Mouse (Mus musculus) B cell, adult (primary cell): ENCODE measurements around the gene Olfr689. TPM values are rescaled to one million over a fixed set of nuclear protein-coding genes. Genes with fewer than 3 reads are reported as not detected.

Experiments
- total RNA-seq: library from RNA; stranded (reverse); gene quantifications from 4 replicates; pipeline ENCODE4 v1.2.4, GENCODE M21; 2023; ENCODE audit not compliant: inconsistent age

Olfr689 gene
- total RNA-seq = not detected in 4 replicates

DNA sequence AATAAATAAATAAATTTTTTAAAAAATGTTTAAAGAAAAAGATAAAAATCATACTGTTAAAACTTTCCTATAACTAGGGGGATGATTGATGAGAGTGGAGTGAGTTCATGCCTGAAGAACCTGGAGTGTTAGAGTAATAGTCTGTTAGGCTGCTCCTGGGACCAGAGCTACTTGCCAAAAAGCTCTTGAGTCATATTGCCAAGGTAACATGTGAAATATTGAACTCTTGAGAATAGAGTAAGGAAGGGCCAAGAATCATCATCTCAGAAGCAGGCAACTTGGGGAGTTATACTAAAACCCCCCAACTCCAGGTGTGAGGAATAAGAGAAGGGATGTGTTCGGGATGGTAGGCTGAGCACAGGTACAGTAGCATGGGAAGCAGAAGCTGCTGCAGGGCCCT lies at the start of gene Olfr689:
Olfr689 (plus strand) TSS at position 301 of the 400 bp plus-strand sequence.

DNA sequence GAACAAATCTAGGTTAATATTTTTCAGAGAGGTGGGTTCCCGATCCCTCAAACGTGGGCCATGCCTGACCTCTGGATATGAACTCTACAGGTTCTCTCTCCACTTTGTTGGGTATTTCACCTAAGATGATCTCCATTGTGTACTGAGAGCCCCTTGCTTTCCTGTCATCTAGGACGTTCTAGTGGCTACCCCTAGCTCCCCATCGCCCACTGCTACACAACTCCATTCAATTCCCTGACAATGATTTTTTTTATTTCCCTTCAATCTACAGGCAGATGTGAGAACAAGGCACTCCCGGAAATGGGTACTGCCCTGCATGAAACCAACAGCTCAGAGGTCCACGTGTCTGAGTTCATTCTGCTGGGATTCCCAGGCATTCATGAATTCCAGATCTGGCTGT lies 23.2 kb upstream of the Olfr689 start, which contains the start of gene Olfr688:
Olfr688 (plus strand) TSS at position 301 of the 400 bp plus-strand sequence.

DNA sequence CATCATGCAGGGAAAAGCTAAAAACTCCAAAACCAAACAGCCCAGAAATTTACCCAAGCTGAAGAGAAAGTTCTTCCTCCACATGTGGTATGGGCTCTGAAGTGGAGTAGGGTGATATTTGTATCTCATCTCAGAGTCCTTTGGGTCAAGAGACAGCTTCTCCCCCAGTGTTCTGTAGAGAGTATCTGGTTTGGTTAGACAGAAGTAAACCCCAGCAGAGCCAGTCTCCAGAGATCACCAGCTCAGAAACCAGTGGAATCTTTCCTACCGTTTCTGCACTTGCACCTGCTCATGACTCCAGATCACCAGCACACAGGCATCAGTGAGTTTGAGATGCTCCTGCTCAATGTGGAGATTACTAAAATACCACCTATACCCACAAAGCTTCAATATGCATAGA lies 23.0 kb downstream of the Olfr689 start, which contains the start of gene Olfr690:
Olfr690 (minus strand) TSS at position 101 of the 400 bp plus-strand sequence.

DNA sequence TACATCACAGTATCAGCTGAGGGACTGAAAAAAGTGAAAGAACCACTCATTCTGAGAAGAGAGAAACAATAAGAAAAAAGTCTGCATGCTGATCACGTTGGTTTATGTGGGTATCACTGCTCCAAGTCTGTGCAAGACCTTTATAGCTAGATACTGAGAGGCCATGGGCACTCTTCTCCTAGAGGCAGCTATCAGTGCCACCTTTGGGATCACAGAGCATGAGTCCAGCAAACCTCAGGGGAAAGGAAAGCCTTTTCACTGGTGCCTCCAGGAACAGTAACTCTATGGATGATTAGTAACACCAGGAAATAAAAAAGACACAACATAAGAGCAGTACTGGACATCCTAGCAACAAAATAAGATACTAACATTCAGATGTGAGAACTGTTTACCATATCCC lies 31.2 kb downstream of the Olfr689 start, which contains the start of gene Olfr691:
Olfr691 (minus strand) TSS at position 101 of the 400 bp plus-strand sequence.

DNA sequence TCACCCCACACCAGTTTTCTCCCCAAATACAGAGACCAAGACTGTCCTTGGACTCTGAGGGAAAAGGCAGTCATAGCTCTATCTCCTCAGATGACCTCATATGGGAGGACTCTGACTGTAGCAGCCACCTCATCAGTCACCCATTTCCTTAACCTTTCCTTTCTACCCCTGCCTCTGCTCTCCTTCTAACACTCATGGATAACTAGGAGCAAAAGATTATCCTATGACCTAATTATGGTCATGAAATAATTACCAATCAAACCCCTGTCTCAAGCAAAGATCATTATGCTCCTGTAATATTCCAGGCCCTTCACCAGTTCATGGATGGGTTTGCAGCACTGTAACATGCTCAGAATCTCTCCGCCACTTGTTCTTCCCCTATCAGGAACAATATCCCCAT lies 57.0 kb downstream of the Olfr689 start, which contains the start of gene Olfr692:
Olfr692 (plus strand) TSS at position 301 of the 400 bp plus-strand sequence.

Other genes starting within 250 kb of the Olfr689 start
- not detected in 4 replicates for gene Olfr678, start 246.7 kb upstream of the Olfr689 start, total RNA-seq
- not detected in 4 replicates for gene Olfr679, start 230.0 kb upstream of the Olfr689 start, total RNA-seq
- gene Olfr680-ps1, start 218.3 kb upstream of the Olfr689 start, total RNA-seq = not detected in 4 replicates
- not detected in 4 replicates for gene Olfr681, start 194.3 kb upstream of the Olfr689 start, total RNA-seq
- gene Olfr683, start 164.2 kb upstream of the Olfr689 start, total RNA-seq = not detected in 4 replicates
- gene Olfr684, start 147.5 kb upstream of the Olfr689 start, total RNA-seq = not detected in 4 replicates
- not detected in 4 replicates for gene Olfr685, start 125.2 kb upstream of the Olfr689 start, total RNA-seq
- gene Olfr686, start 103.7 kb upstream of the Olfr689 start, total RNA-seq = not detected in 4 replicates
- gene Olfr688, start 23.1 kb upstream of the Olfr689 start, total RNA-seq = not detected in 4 replicates
- not detected in 4 replicates for gene Olfr690, start 22.9 kb downstream of the Olfr689 start, total RNA-seq
- gene Olfr691, start 31.1 kb downstream of the Olfr689 start, total RNA-seq = not detected in 4 replicates
- not detected in 4 replicates for gene Olfr692, start 57.1 kb downstream of the Olfr689 start, total RNA-seq
- not detected in 4 replicates for gene Gm5901, start 63.9 kb downstream of the Olfr689 start, total RNA-seq
- gene Fam160a2, start 88.9 kb downstream of the Olfr689 start, total RNA-seq = 35.9 to 50.1 TPM (median 42.0 TPM) in 4 replicates
- not detected in 4 replicates for gene Cnga4, start 93.4 kb downstream of the Olfr689 start, total RNA-seq
- not detected in 4 replicates for gene Cckbr, start 114.6 kb downstream of the Olfr689 start, total RNA-seq
- 0.32 TPM in 1 of 4 replicates, not detected in the others for gene Cavin3, start 171.1 kb downstream of the Olfr689 start, total RNA-seq
- 20.7 to 26.4 TPM (median 22.0 TPM) in 4 replicates for gene Smpd1, start 243.2 kb downstream of the Olfr689 start, total RNA-seq